Mouse (Mus musculus): ENCODE data around the gene Ppa2. TPM values are rescaled to one million over a fixed set of nuclear protein-coding genes. Genes with fewer than 3 reads are reported as not detected.

Ppa2 gene
- total and polyA plus RNA-seq, 2 experiments from 2014 or later = 46.9 to 146 TPM

DNA sequence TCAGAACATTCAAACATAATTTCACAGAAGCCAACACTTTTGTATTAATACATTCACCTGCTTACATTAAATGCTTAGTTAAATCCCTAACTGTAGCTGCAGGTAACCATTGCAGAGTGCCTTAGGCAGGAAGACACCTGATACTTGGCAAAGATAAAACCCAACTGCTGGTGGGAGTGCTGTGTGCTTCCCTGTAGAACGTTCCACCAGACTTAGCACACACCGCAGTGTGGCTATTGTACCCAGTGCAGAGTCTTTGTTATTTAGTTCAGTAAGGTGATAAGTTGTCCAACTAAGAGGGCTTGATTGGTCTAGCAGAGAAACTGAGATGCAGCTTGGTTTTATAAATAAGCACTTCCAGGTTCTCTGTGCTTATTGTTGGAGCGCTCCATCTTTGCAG lies 54.2 kb downstream of the Ppa2 start:
- TF ChIP-seq CTCF (IDR thresholded peaks at IDR 0.05; ENCODE audit: low read depth) = no peak
- TF ChIP-seq EP300 (IDR thresholded peaks at IDR 0.05; ENCODE audit: low read depth) = no peak
- 84% methylated on average over 3 of the region's 3 CpGs for WGBS
- H3K4me3 ChIP-seq (ENCODE audit: low read depth, low read length) = no peak overlapping the region
- DNase-seq (ENCODE audit: low spot score) (no peak), ATAC-seq (ENCODE audit: insufficient read depth, low read depth) (no peak)
- H3K4me2 ChIP-seq (ENCODE audit: low read depth, low read length) = no peak overlapping the region
- no peaks in the 10 kb centered on the region for H3K27me3 ChIP-seq (ENCODE audit: control insufficient read depth, insufficient read depth, low read length)
- H3K4me1 ChIP-seq (ENCODE audit: control insufficient read depth, insufficient read depth) = no peaks in the 10 kb centered on the region
- H3K9ac ChIP-seq (replicated peaks; ENCODE audit: low read depth, low read length) = no peak overlapping the region
- H3K9me3 ChIP-seq (replicated peaks; ENCODE audit: control insufficient read depth, low read length) = no peaks in the 10 kb centered on the region
- no peak overlapping the region for H3K27ac ChIP-seq (ENCODE audit: low read depth)
- H3K36me3 ChIP-seq (replicated peaks; ENCODE audit: control insufficient read depth, insufficient read depth, low read length) = peaks cover 8% of the 10 kb centered on the region; the same call in 1 of the 2 replicates

DNA sequence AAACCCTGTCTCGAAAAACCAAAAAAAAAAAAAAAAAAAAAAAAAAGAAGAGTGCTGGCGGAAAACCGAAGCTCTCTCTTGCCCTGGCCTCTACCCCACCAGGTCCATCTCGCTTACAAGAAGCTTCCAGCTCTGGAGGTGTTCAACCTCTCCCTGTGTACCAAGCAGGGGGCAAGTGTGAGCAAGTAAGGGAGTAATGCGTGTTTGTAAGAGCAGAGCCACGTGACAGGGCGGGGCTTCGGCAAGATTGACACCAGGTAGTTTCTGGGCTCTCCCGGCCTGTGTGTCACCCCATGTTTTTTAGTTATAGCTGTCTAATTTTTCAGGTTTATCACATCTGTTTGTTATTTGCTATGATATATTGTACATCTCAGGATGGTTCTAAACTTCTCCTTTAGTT lies 56.2 kb downstream of the Ppa2 start:
- Histone ChIP-seq H3K27ac (ENCODE audit: low read depth) (no peak overlapping the region), H3K9me3 (replicated peaks; ENCODE audit: control insufficient read depth, low read length) (no peaks in the 10 kb centered on the region), H3K36me3 (replicated peaks; ENCODE audit: control insufficient read depth, insufficient read depth, low read length) (peaks cover 13% of the 10 kb centered on the region), H3K9ac (replicated peaks; ENCODE audit: low read depth, low read length) (no peak overlapping the region), H3K4me1 (ENCODE audit: control insufficient read depth, insufficient read depth) (no peaks in the 10 kb centered on the region), H3K27me3 (ENCODE audit: control insufficient read depth, insufficient read depth, low read length) (no peaks in the 10 kb centered on the region), H3K4me3 (ENCODE audit: low read depth, low read length) (no peak overlapping the region), H3K4me2 (ENCODE audit: low read depth, low read length) (no peak overlapping the region)
- DNase-seq (ENCODE audit: low spot score) (no peak), ATAC-seq (ENCODE audit: insufficient read depth, low read depth) (no peak)
- WGBS = 89% methylated on average over 9 of the region's 9 CpGs
- no peak for TF ChIP-seq CTCF (IDR thresholded peaks at IDR 0.05; ENCODE audit: low read depth)
- no peak for TF ChIP-seq EP300 (IDR thresholded peaks at IDR 0.05; ENCODE audit: low read depth)

DNA sequence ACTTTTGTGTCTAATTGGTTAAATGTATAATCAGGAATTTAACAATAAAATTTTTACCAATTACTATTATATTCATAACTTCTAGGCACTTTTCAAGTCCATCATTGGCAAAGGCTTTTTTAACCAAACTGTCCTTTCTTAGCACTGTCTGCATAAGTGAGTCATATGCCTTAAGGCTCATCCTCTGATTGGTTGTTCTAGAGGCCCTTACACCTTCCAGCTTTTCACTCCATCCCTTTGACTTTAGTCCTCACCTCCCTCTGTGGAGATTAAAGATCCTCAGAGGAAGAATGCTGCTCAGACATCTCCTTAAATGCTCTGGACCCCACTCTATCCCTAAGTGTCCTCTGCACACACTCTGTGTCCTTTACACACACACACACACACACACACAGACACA lies 68.3 kb downstream of the Ppa2 start:
- Histone ChIP-seq H3K9ac (replicated peaks; ENCODE audit: low read depth, low read length) (no peak overlapping the region), H3K4me3 (ENCODE audit: low read depth, low read length) (no peak overlapping the region), H3K4me1 (ENCODE audit: control insufficient read depth, insufficient read depth) (no peaks in the 10 kb centered on the region), H3K27ac (ENCODE audit: low read depth) (no peak overlapping the region), H3K4me2 (ENCODE audit: low read depth, low read length) (no peak overlapping the region), H3K9me3 (replicated peaks; ENCODE audit: control insufficient read depth, low read length) (peaks cover 9% of the 10 kb centered on the region; the same call in 1 of the 2 replicates), H3K27me3 (ENCODE audit: control insufficient read depth, insufficient read depth, low read length) (no peaks in the 10 kb centered on the region), H3K36me3 (replicated peaks; ENCODE audit: control insufficient read depth, insufficient read depth, low read length) (peaks cover 32% of the 10 kb centered on the region)
- TF ChIP-seq CTCF (IDR thresholded peaks at IDR 0.05; ENCODE audit: low read depth) (no peak), EP300 (IDR thresholded peaks at IDR 0.05; ENCODE audit: low read depth) (no peak)
- no peak for DNase-seq (ENCODE audit: low spot score)
- ATAC-seq (ENCODE audit: insufficient read depth, low read depth) = no peak

DNA sequence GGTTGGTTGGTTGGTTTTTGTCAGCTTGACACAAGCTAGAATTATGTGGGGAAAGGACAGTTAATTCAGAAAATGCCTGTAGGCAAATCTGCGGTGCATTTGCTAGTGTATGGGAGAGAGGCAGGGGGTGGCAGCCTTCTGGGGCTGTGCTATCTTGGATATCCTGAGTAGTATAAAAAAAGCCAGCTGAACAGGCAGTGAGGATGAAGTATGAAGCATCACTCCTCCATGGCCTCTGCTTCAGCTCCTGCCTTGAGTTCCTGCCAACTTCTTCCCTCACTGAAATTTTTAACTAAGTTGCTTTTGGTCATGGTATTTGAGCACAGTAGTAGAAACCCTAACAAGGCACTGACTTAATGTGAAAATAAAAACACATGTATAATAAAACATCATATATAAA lies 70.1 kb downstream of the Ppa2 start:
- no peak for DNase-seq (ENCODE audit: low spot score)
- no peak for ATAC-seq (ENCODE audit: insufficient read depth, low read depth)
- Histone ChIP-seq H3K9me3 (replicated peaks; ENCODE audit: control insufficient read depth, low read length) (peaks cover 9% of the 10 kb centered on the region; the same call in 1 of the 2 replicates), H3K4me2 (ENCODE audit: low read depth, low read length) (no peak overlapping the region), H3K27ac (ENCODE audit: low read depth) (no peak overlapping the region), H3K36me3 (replicated peaks; ENCODE audit: control insufficient read depth, insufficient read depth, low read length) (peaks cover 26% of the 10 kb centered on the region), H3K4me3 (ENCODE audit: low read depth, low read length) (no peak overlapping the region), H3K27me3 (ENCODE audit: control insufficient read depth, insufficient read depth, low read length) (no peaks in the 10 kb centered on the region), H3K9ac (replicated peaks; ENCODE audit: low read depth, low read length) (no peak overlapping the region), H3K4me1 (ENCODE audit: control insufficient read depth, insufficient read depth) (peaks cover 9% of the 10 kb centered on the region; the same call in 1 of the 2 replicates)
- 80% methylated on average over 1 of the region's 1 CpGs for WGBS
- no peak for TF ChIP-seq CTCF (IDR thresholded peaks at IDR 0.05; ENCODE audit: low read depth)
- no peak for TF ChIP-seq EP300 (IDR thresholded peaks at IDR 0.05; ENCODE audit: low read depth)

DNA sequence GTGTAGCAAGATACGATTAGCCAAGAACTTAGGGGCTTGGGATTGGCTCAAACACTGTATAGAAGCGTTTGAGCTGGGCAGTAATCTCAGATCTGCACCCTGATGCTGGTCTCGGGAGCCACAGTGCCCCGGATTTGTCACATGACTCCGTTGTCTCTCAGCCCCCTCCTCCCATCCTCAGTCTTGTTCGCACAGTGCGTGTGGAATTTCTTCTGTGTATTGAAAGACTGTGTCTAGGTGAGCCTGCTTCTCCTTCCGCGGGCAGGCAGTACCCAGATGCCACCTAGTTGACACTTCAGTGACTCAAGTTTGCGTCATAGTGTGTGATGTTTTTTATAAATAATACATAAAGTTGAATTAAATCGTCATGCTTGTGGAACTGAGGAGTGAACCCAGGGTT lies 71.6 kb downstream of the Ppa2 start:
- no peak overlapping the region for H3K4me3 ChIP-seq (ENCODE audit: low read depth, low read length)
- TF ChIP-seq CTCF (IDR thresholded peaks at IDR 0.05; ENCODE audit: low read depth) (no peak), EP300 (IDR thresholded peaks at IDR 0.05; ENCODE audit: low read depth) (no peak)
- H3K4me1 ChIP-seq (ENCODE audit: control insufficient read depth, insufficient read depth) = peaks cover 9% of the 10 kb centered on the region; the same call in 1 of the 2 replicates
- ATAC-seq (ENCODE audit: insufficient read depth, low read depth) (no peak), DNase-seq (ENCODE audit: low spot score) (no peak)
- WGBS = 83% methylated on average over 11 of the region's 11 CpGs
- H3K27ac ChIP-seq (ENCODE audit: low read depth) = no peak overlapping the region
- H3K9ac ChIP-seq (replicated peaks; ENCODE audit: low read depth, low read length) = no peak overlapping the region
- peaks cover 18% of the 10 kb centered on the region for H3K36me3 ChIP-seq (replicated peaks; ENCODE audit: control insufficient read depth, insufficient read depth, low read length)
- H3K9me3 ChIP-seq (replicated peaks; ENCODE audit: control insufficient read depth, low read length) = peaks cover 9% of the 10 kb centered on the region; the same call in 1 of the 2 replicates
- H3K4me2 ChIP-seq (ENCODE audit: low read depth, low read length) = no peak overlapping the region
- no peaks in the 10 kb centered on the region for H3K27me3 ChIP-seq (ENCODE audit: control insufficient read depth, insufficient read depth, low read length)

DNA sequence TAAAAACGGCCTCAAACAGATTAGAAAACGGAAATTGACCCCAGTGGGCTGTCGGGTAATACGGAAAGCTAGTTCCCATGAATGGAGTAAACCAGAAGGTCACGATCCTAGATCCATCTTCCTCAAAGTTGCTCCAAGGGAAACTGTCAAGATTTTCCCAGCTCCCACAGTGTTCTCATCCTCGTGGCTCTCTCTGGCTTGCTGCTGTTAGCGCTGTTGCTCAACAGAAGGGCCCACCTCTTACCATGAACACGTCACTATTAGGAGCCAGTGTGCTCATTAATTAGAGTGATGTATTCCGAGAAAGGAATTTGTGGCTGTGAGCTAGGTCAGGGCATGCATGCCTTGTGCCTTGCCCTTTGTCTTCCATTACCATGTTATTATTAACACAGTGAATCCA lies 72.2 kb downstream of the Ppa2 start:
- Histone ChIP-seq H3K4me2 (ENCODE audit: low read depth, low read length) (no peak overlapping the region), H3K27me3 (ENCODE audit: control insufficient read depth, insufficient read depth, low read length) (no peaks in the 10 kb centered on the region), H3K36me3 (replicated peaks; ENCODE audit: control insufficient read depth, insufficient read depth, low read length) (peaks cover 13% of the 10 kb centered on the region), H3K9ac (replicated peaks; ENCODE audit: low read depth, low read length) (no peak overlapping the region), H3K9me3 (replicated peaks; ENCODE audit: control insufficient read depth, low read length) (peaks cover 9% of the 10 kb centered on the region; the same call in 1 of the 2 replicates), H3K4me3 (ENCODE audit: low read depth, low read length) (no peak overlapping the region), H3K27ac (ENCODE audit: low read depth) (no peak overlapping the region), H3K4me1 (ENCODE audit: control insufficient read depth, insufficient read depth) (peaks cover 9% of the 10 kb centered on the region; the same call in 1 of the 2 replicates)
- ATAC-seq (ENCODE audit: insufficient read depth, low read depth) = no peak
- 70% methylated on average over 9 of the region's 9 CpGs for whole genome bisulfite sequencing
- no peak for DNase-seq (ENCODE audit: low spot score)
- TF ChIP-seq EP300 (IDR thresholded peaks at IDR 0.05; ENCODE audit: low read depth) (no peak), CTCF (IDR thresholded peaks at IDR 0.05; ENCODE audit: low read depth) (no peak)

Data from heart, postnatal 0 days (tissue).